Mouse (Mus musculus) splenic B cell, adult 2 months (primary cell): ENCODE results near the gene Ndufa13.

Experiments used
- DNase-seq: peaks from one replicate; pipeline ENCODE4 v3.0.0-alpha.2; 2011; ENCODE audit warnings: low read depth, low spot score
- H3K27me3 ChIP-seq: 2 replicates; pipeline ENCODE4 v1.6.1; 2012; ENCODE audit warnings: mild to moderate bottlenecking, low read length, moderate library complexity, mixed read lengths; ENCODE audit not compliant: control insufficient read depth, poor library complexity, insufficient read depth, severe bottlenecking
- H3K36me3 ChIP-seq: 2 replicates; pipeline ENCODE4 v1.6.1; 2012; ENCODE audit warnings: mild to moderate bottlenecking, low read length, moderate library complexity, mixed read lengths; ENCODE audit not compliant: control insufficient read depth, poor library complexity, insufficient read depth, severe bottlenecking

Gene Ndufa13

GRCm38 (mm10) chr8:69919876-69920662 is 17.7 kb upstream of the Ndufa13 start:
- Histone ChIP-seq H3K27me3 (no peaks in the 10 kb centered on the region), H3K36me3 (no peaks in the 10 kb centered on the region; the same call in none of the 2 replicates)
- peak; percentile 97 for DNase-seq

- DNase-seq = peak; percentile 96
- Histone ChIP-seq H3K36me3 (no peaks in the 10 kb centered on the region; the same call in none of the 2 replicates), H3K27me3 (no peaks in the 10 kb centered on the region)
These were observed 16.7 kb upstream of the Ndufa13 start for GRCm38 (mm10) chr8:69919010-69919409.

GRCm38 (mm10) chr8:69918506-69918905 is 16.1 kb upstream of the Ndufa13 start:
- no peaks in the 10 kb centered on the region for H3K27me3 ChIP-seq
- peak; percentile 28 for DNase-seq
- peaks cover under 1% of the 10 kb centered on the region for H3K36me3 ChIP-seq

GRCm38 (mm10) chr8:69915748-69916147 is 13.4 kb upstream of the Ndufa13 start:
- no peak for DNase-seq
- Histone ChIP-seq H3K27me3 (no peaks in the 10 kb centered on the region), H3K36me3 (peaks cover 5% of the 10 kb centered on the region)

GRCm38 (mm10) chr8:69914526-69914925 is 12.2 kb upstream of the Ndufa13 start:
- no peaks in the 10 kb centered on the region for H3K27me3 ChIP-seq
- DNase-seq = no peak
- peaks cover 5% of the 10 kb centered on the region for H3K36me3 ChIP-seq

GRCm38 (mm10) chr8:69912478-69913074 is 10.2 kb upstream of the Ndufa13 start:
- Histone ChIP-seq H3K36me3 (peaks cover 5% of the 10 kb centered on the region), H3K27me3 (no peaks in the 10 kb centered on the region)
- DNase-seq = no peak

GRCm38 (mm10) chr8:69911917-69912316 is 9.6 kb upstream of the Ndufa13 start:
- Histone ChIP-seq H3K36me3 (peaks cover 5% of the 10 kb centered on the region), H3K27me3 (no peaks in the 10 kb centered on the region)
- no peak for DNase-seq

- no peak for DNase-seq
These were observed 4.7 kb upstream of the Ndufa13 start for GRCm38 (mm10) chr8:69907106-69907505.

GRCm38 (mm10) chr8:69906260-69906659 is 3.9 kb upstream of the Ndufa13 start:
- no peak for DNase-seq
- H3K27me3 ChIP-seq = no peaks in the 10 kb centered on the region
- no peaks in the 10 kb centered on the region; the same call in none of the 2 replicates for H3K36me3 ChIP-seq

More at GRCm38 (mm10) chr8:69907106-69907505, 4.7 kb upstream of the Ndufa13 start:
- no peaks in the 10 kb centered on the region for H3K27me3 ChIP-seq
- peaks cover 2% of the 10 kb centered on the region for H3K36me3 ChIP-seq

- Histone ChIP-seq H3K36me3 (no peaks in the 10 kb centered on the region; the same call in 1 of the 2 replicates), H3K27me3 (no peaks in the 10 kb centered on the region)
- no peak for DNase-seq
These were observed 1.7 kb upstream of the Ndufa13 start for GRCm38 (mm10) chr8:69904096-69904495.

- peak; percentile 97 for DNase-seq
- H3K27me3 ChIP-seq = no peaks in the 10 kb centered on the region
- H3K36me3 ChIP-seq = no peaks in the 10 kb centered on the region
These were observed 745 bp upstream of the Ndufa13 start for GRCm38 (mm10) chr8:69903063-69903542.

GRCm38 (mm10) chr8:69901484-69902162 is 735 bp downstream of the Ndufa13 start:
- DNase-seq = peak; percentile 96
- no peaks in the 10 kb centered on the region; the same call in 1 of the 2 replicates for H3K36me3 ChIP-seq
- no peaks in the 10 kb centered on the region for H3K27me3 ChIP-seq

- DNase-seq = no peak
- Histone ChIP-seq H3K27me3 (no peaks in the 10 kb centered on the region), H3K36me3 (no peaks in the 10 kb centered on the region; the same call in 1 of the 2 replicates)
These were observed 1.4 kb downstream of the Ndufa13 start for GRCm38 (mm10) chr8:69900895-69901451.

- Histone ChIP-seq H3K36me3 (no peaks in the 10 kb centered on the region; the same call in 1 of the 2 replicates), H3K27me3 (no peaks in the 10 kb centered on the region)
- no peak for DNase-seq
These were observed 2.5 kb downstream of the Ndufa13 start for GRCm38 (mm10) chr8:69899876-69900275.
